15 mouse cellular contexts compared by ENCODE assay signal in genomic region chr16:57485265-57485664, GRCm38 (mm10).
DNase-seq lines count a peak whose midpoint lies in the region; ATAC-seq and TF ChIP-seq lines count a peak whose summit lies in the region.
"Had no signal": no experiment of that assay in that cellular context is flagged by ENCODE, and none has a peak within 500 bp of the region (broad histone marks: within the 10 kb centered on the region; RNA-seq: fewer than 3 reads in every experiment).

No protein-coding gene starts in this region.

- peak; percentile 78 for ATAC-seq in heart, postnatal 0 days (ENCODE audit: insufficient read depth, low read depth)
- ATAC-seq in midbrain, embryonic 13.5 days, result no peak
- ATAC-seq: liver, embryonic 12.5 days had no signal

- no peak for TF ChIP-seq CTCF in heart, postnatal 0 days (IDR thresholded peaks at IDR 0.05; ENCODE audit: low read depth)

- no peak for TF ChIP-seq EP300 in heart, postnatal 0 days (IDR thresholded peaks at IDR 0.05; ENCODE audit: low read depth)

- no peaks in the 10 kb centered on the region for H3K36me3 ChIP-seq in heart, postnatal 0 days (replicated peaks; ENCODE audit: control insufficient read depth, insufficient read depth, low read length)
- no peaks in the 10 kb centered on the region for H3K36me3 ChIP-seq in midbrain, embryonic 13.5 days
- H3K36me3 ChIP-seq: embryonic facial prominence, embryonic 13.5 days; forebrain, embryonic 10.5 days; liver, embryonic 12.5 days; midbrain, embryonic 10.5 days had no signal

- H3K27me3 ChIP-seq in heart, postnatal 0 days (ENCODE audit: control insufficient read depth, insufficient read depth, low read length), result no peaks in the 10 kb centered on the region
- no peaks in the 10 kb centered on the region for H3K27me3 ChIP-seq in midbrain, embryonic 13.5 days
- H3K27me3 ChIP-seq: embryonic facial prominence, embryonic 13.5 days; liver, embryonic 12.5 days had no signal

- no peak overlapping the region for H3K4me3 ChIP-seq in heart, postnatal 0 days (ENCODE audit: low read depth, low read length)
- H3K4me3 ChIP-seq in midbrain, embryonic 13.5 days (replicated peaks), result no peak overlapping the region
- H3K4me3 ChIP-seq: embryonic facial prominence, embryonic 13.5 days; forebrain, embryonic 10.5 days; liver, embryonic 12.5 days; midbrain, embryonic 10.5 days had no signal

- intact Hi-C loops in heart, postnatal 25 days (cut with DNase I), result loop anchor here (5.0 kb wide), 1 partner anchor 97 kb away; no protein-coding TSS in a partner anchor

- WGBS in heart, postnatal 0 days, result 49% methylated on average over 9 of the region's 9 CpGs
- WGBS in midbrain, embryonic 13.5 days, result 89% methylated on average over 9 of the region's 9 CpGs

- peak; percentile 97 for DNase-seq in heart, adult 11 months
- no peak for DNase-seq in heart, postnatal 25 days (ENCODE audit: low spot score)
- peak; percentile 24 to 29 for DNase-seq in lung, adult 18-20 months
- DNase-seq in lung, postnatal 25 days (ENCODE audit: low spot score), result no peak
- peak; percentile 60 for DNase-seq in heart, postnatal 0 days (ENCODE audit: low spot score)
- peak; percentile 26 for DNase-seq in lung, postnatal 14 days
- no peak for DNase-seq in layer of hippocampus, adult 9-10 months (ENCODE audit: low spot score)
- DNase-seq: adrenal gland, postnatal 25 days; B cell, adult 2 months; layer of hippocampus, adult 9-11 months had no signal

- H3K9ac ChIP-seq in heart, postnatal 0 days (replicated peaks; ENCODE audit: low read depth, low read length), result no peak overlapping the region
- no peak overlapping the region for H3K9ac ChIP-seq in midbrain, embryonic 13.5 days (replicated peaks)
- H3K9ac ChIP-seq: embryonic facial prominence, embryonic 13.5 days; liver, embryonic 12.5 days had no signal

- H3K4me1 ChIP-seq in heart, postnatal 0 days (ENCODE audit: control insufficient read depth, insufficient read depth), result peaks cover 16% of the 10 kb centered on the region
- no peaks in the 10 kb centered on the region for H3K4me1 ChIP-seq in midbrain, embryonic 13.5 days (replicated peaks)
- H3K4me1 ChIP-seq: forebrain, embryonic 10.5 days; midbrain, embryonic 10.5 days had no signal

- H3K9me3 ChIP-seq in heart, postnatal 0 days (replicated peaks; ENCODE audit: control insufficient read depth, low read length), result no peaks in the 10 kb centered on the region
- no peaks in the 10 kb centered on the region for H3K9me3 ChIP-seq in midbrain, embryonic 13.5 days
- H3K9me3 ChIP-seq: embryonic facial prominence, embryonic 13.5 days; forebrain, embryonic 10.5 days; liver, embryonic 12.5 days; midbrain, embryonic 10.5 days had no signal

- H3K4me2 ChIP-seq in heart, postnatal 0 days (ENCODE audit: low read depth, low read length), result no peak overlapping the region
- no peak overlapping the region for H3K4me2 ChIP-seq in midbrain, embryonic 13.5 days (replicated peaks)
- H3K4me2 ChIP-seq: embryonic facial prominence, embryonic 13.5 days; liver, embryonic 12.5 days had no signal

- H3K27ac ChIP-seq in heart, postnatal 0 days (ENCODE audit: low read depth), result no peak overlapping the region
- H3K27ac ChIP-seq in midbrain, embryonic 13.5 days, result no peak overlapping the region
- H3K27ac ChIP-seq: embryonic facial prominence, embryonic 13.5 days; forebrain, embryonic 10.5 days; liver, embryonic 12.5 days; midbrain, embryonic 10.5 days had no signal

Comparison
In these comparisons a context has a peak if more than half of its experiments do, and no peak if none do; other contexts are left out.
1. DNase-seq: peak in heart, adult 11 months (single experiment), lung, adult 18-20 months (2 of 2), heart, postnatal 0 days (single experiment) and lung, postnatal 14 days (single experiment); none in heart, postnatal 25 days (single experiment), lung, postnatal 25 days (single experiment) and layer of hippocampus, adult 9-10 months (single experiment).